Mouse (Mus musculus) kidney, embryonic 14.5 days (tissue): ENCODE results near the gene Hrh3. TPM values are rescaled to one million over a fixed set of nuclear protein-coding genes. Genes with fewer than 3 reads are reported as not detected.

Source experiments
- ATAC-seq: fragments of 200-750 bp; cut with Nextera tagmentation; 2 replicates; pipeline ENCODE4 v1.8.0; 2017; ENCODE audit warnings: moderate number of reproducible peaks, mild to moderate bottlenecking, moderate TSS enrichment, moderate library complexity; ENCODE audit not compliant: low FRiP score, low TSS enrichment
- H3K27ac ChIP-seq: fragments of 300-500 bp; sonication (generic); 2 replicates; pipeline ENCODE4 v1.5.1; 2014; ENCODE audit warnings: low read depth, mild to moderate bottlenecking, low read length, moderate library complexity, mixed read lengths
- H3K27me3 ChIP-seq: fragments of 300-500 bp; sonication (generic); 2 replicates; pipeline ENCODE4 v1.6.1; 2014; ENCODE audit warnings: mild to moderate bottlenecking, low read length; ENCODE audit not compliant: control insufficient read depth, insufficient read depth
- H3K36me3 ChIP-seq: fragments of 300-500 bp; sonication (generic); 2 replicates; pipeline ENCODE4 v1.6.1; 2014; ENCODE audit warnings: low read length, mixed read lengths; ENCODE audit not compliant: control insufficient read depth, insufficient read depth
- H3K4me1 ChIP-seq: fragments of 300-500 bp; sonication (generic); 2 replicates; pipeline ENCODE4 v1.6.1; 2014; ENCODE audit warnings: low read length, mixed read lengths; ENCODE audit not compliant: control insufficient read depth, insufficient read depth
- H3K4me2 ChIP-seq: fragments of 300-500 bp; sonication (generic); replicated peaks from 2 replicates; pipeline ENCODE4 v1.6.1; 2014; ENCODE audit warnings: low read depth, mild to moderate bottlenecking, low read length
- H3K4me3 ChIP-seq: fragments of 300-500 bp; sonication (generic); 2 replicates; pipeline ENCODE4 v1.5.1; 2014; ENCODE audit warnings: mild to moderate bottlenecking, low read length
- H3K9ac ChIP-seq: fragments of 300-500 bp; sonication (generic); 2 replicates; pipeline ENCODE4 v1.6.1; 2014; ENCODE audit warnings: low read depth, mild to moderate bottlenecking, low read length, moderate library complexity
- H3K9me3 ChIP-seq: fragments of 300-500 bp; sonication (generic); 2 replicates; pipeline ENCODE4 v1.6.1; 2016; ENCODE audit warnings: low read length; ENCODE audit not compliant: control insufficient read depth
- WGBS: fragments of 180-500 bp; shearing (Covaris S2); extraction: QIAGEN DNeasy Blood & Tissue Kit; methylation state at CpG from one replicate; pipeline ENCODE4 v1.1.7; 2014; 5-methylcytosine and 5-hydroxymethylcytosine counted together
- polyA plus RNA-seq: library from polyadenylated mRNA; unstranded; fragments of >200 nt; fragmentation: Nextera tagmentation; extraction: Ambion mirVana; gene quantifications from 2 replicates; pipeline ENCODE4 v1.2.1, GENCODE M21; 2014

Gene Hrh3
- polyA plus RNA-seq, 1 experiment from 2014 or later, result not detected

DNA sequence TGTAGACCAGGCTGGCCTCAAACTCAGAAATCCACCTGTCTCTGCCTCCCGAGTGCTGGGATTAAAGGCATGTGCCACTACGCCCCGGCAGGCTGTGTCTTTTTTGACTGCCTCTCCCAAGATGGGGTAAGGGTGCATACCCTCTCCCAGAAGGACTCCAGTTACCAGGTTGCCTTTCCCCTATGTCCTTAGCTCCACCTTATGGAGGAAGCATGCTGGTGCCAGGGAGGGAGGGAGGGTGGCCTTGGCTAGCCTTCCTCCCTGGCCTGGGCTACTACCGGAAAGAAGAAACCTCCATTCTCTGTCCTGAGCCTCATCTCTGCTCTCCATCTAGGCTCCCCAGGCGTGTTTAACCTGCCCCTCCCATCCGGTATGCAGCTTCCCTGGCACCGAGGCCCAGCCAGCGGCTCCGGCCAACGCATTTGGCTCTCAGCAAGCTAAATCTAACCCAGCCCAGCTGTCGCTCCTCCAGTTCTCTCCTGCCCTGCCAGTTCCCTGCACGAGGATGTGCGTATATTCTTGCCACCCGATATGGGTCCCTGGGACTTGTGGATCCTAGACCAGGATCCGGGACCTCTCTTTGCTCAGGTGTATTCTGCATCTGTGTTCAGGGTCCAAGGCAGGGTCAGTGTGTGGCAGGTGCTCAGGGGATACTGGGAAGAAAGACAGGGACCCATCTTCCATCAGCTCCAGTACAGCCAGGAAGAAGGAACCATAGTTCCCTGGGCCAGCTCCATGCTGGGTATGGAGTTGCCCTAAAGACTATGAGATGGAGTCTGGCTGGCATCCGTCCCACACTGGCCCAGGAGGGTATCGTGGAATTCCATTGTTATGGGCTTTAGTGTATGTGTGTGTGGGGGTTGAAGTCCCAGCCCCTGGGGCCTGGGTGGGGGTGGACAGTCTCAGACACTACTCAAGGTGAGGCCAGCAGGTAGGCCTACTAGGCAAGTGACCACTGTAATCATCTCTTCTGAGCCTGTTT, 9.9 kb upstream of the Hrh3 start:
- no peak overlapping the region for H3K4me3 ChIP-seq
- no peaks in the 10 kb centered on the region for H3K27me3 ChIP-seq
- peaks cover 11% of the 10 kb centered on the region for H3K4me1 ChIP-seq
- no peaks in the 10 kb centered on the region for H3K9me3 ChIP-seq
- no peaks in the 10 kb centered on the region for H3K36me3 ChIP-seq
- H3K4me2 ChIP-seq, result no peak overlapping the region
- H3K27ac ChIP-seq, result no peak overlapping the region
- WGBS, result 56% methylated on average over 17 of the region's 17 CpGs
- ATAC-seq, result no peak
- no peak overlapping the region for H3K9ac ChIP-seq

- peaks cover 30% of the 10 kb centered on the region for H3K27me3 ChIP-seq
- ATAC-seq, result no peak
- no peaks in the 10 kb centered on the region for H3K9me3 ChIP-seq
- peaks cover 7% of the 10 kb centered on the region; the same call in 1 of the 2 replicates for H3K4me1 ChIP-seq
- no peaks in the 10 kb centered on the region for H3K36me3 ChIP-seq
- no peak overlapping the region for H3K9ac ChIP-seq
- no peak overlapping the region for H3K27ac ChIP-seq
- H3K4me3 ChIP-seq, result no peak overlapping the region
- H3K4me2 ChIP-seq, result no peak overlapping the region
- 57% methylated on average over 6 of the region's 6 CpGs for WGBS
These were observed 4.0 kb upstream of the Hrh3 start for GRCm38 (mm10) chr2:180108285-180108684.

- H3K36me3 ChIP-seq, result no peaks in the 10 kb centered on the region
- H3K9me3 ChIP-seq, result no peaks in the 10 kb centered on the region
- H3K27me3 ChIP-seq, result peaks cover 42% of the 10 kb centered on the region
- H3K4me1 ChIP-seq, result peaks cover 7% of the 10 kb centered on the region; the same call in 1 of the 2 replicates
- H3K9ac ChIP-seq, result no peak overlapping the region
- no peak overlapping the region for H3K27ac ChIP-seq
- 70% methylated on average over 4 of the region's 4 CpGs for WGBS
- no peak overlapping the region for H3K4me2 ChIP-seq
- H3K4me3 ChIP-seq, result no peak overlapping the region
- no peak for ATAC-seq
These were observed 2.8 kb upstream of the Hrh3 start for GRCm38 (mm10) chr2:180107081-180107480.

DNA sequence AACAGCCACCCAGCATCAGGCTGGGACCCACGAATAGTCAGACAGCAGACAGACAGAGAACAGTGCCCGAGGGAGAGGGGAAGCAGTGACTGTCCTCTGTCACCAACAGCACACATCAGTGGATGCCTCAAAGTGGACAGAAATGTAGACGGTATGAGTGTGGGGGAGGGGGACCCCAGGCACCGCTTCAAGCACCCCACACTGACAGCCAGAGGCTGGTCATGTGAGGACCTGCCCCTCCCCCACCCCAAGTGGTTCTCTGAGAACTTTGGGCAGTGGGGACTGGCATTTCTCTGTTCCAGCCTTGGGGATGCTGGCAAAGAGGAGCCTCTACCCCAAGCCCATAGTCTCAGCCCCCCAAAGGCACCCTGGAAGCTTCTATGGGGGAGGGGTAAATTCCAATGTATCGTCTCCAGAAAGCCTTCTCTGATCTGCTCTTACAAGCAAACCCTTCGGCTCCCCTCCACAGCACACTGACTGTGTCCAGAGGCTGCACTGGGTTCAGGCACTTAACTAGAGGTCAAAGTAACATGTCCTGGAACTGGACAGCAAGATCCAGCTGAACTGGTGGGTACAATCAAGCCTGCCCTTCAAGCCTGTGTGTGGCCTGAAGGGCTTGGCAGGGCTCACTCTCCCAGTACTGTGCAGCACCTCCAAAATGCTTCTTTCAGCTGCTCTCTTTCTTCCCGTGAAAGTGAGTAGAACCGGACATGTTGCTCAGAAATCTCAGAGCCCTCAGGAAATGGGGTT, 1.3 kb upstream of the Hrh3 start:
- Histone ChIP-seq H3K27ac (no peak overlapping the region), H3K4me1 (peaks cover 7% of the 10 kb centered on the region; the same call in 1 of the 2 replicates), H3K9me3 (no peaks in the 10 kb centered on the region), H3K4me2 (no peak overlapping the region), H3K27me3 (peaks cover 56% of the 10 kb centered on the region), H3K4me3 (no peak overlapping the region), H3K9ac (no peak overlapping the region), H3K36me3 (no peaks in the 10 kb centered on the region)
- WGBS, result 33% methylated on average over 8 of the region's 8 CpGs
- ATAC-seq, result no peak

- Histone ChIP-seq H3K36me3 (no peaks in the 10 kb centered on the region), H3K9me3 (no peaks in the 10 kb centered on the region), H3K27ac (no peak overlapping the region), H3K4me2 (peak overlapping the region; percentile 99), H3K4me3 (peak overlapping the region; percentile 50), H3K9ac (no peak overlapping the region), H3K27me3 (peaks cover 64% of the 10 kb centered on the region), H3K4me1 (peaks cover 7% of the 10 kb centered on the region; the same call in 1 of the 2 replicates)
- ATAC-seq, result peak; percentile 3; the same call in 1 of the 2 replicates
- 9% methylated on average over 24 of the region's 24 CpGs for WGBS
These were observed 530 bp upstream of the Hrh3 start for GRCm38 (mm10) chr2:180104659-180105377.

- no peak for ATAC-seq
- H3K27me3 ChIP-seq, result peaks cover 77% of the 10 kb centered on the region
- H3K4me2 ChIP-seq, result peak overlapping the region; percentile 99
- no peaks in the 10 kb centered on the region for H3K9me3 ChIP-seq
- peak overlapping the region; percentile 50 for H3K4me3 ChIP-seq
- WGBS, result under 1% methylated on average over 52 of the region's 57 CpGs
- H3K4me1 ChIP-seq, result peaks cover 7% of the 10 kb centered on the region; the same call in 1 of the 2 replicates
- peak overlapping the region; percentile 34; the same call in 1 of the 2 replicates for H3K9ac ChIP-seq
- H3K27ac ChIP-seq, result no peak overlapping the region
- H3K36me3 ChIP-seq, result no peaks in the 10 kb centered on the region
These were observed 924 bp downstream of the Hrh3 start for GRCm38 (mm10) chr2:180103151-180103977.

DNA sequence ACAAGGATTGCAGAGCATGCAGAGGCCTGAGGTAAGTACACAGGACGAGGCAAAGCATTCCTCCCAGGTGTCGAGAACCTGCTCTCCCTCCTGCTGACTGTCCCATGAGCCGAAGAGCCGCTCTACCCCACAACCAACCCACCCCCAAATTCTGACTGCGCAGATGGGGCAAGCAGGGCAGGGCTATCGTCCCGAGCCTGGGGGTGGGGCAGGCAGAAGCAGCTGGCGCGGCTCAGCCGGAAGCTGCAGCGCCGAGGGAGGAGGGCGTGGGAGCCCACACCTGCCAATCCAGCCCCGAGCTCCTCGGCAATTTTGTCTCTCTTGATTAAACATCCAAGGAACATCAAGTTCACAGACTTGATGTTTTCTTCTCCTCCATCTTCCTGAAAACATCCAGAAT, 4.8 kb downstream of the Hrh3 start:
- no peak overlapping the region for H3K27ac ChIP-seq
- 3% methylated on average over 15 of the region's 15 CpGs for WGBS
- peaks cover 63% of the 10 kb centered on the region for H3K27me3 ChIP-seq
- no peaks in the 10 kb centered on the region for H3K36me3 ChIP-seq
- peaks cover 7% of the 10 kb centered on the region; the same call in 1 of the 2 replicates for H3K4me1 ChIP-seq
- H3K4me2 ChIP-seq, result 0 out of 2 replicates have a peak overlapping the region, but pooled peaks have one; percentile 17
- no peak overlapping the region for H3K4me3 ChIP-seq
- no peaks in the 10 kb centered on the region for H3K9me3 ChIP-seq
- no peak for ATAC-seq
- 0 out of 2 replicates have a peak overlapping the region, but pooled peaks have one; percentile 7 for H3K9ac ChIP-seq

- ATAC-seq, result no peak
- no peak overlapping the region for H3K27ac ChIP-seq
- H3K36me3 ChIP-seq, result no peaks in the 10 kb centered on the region
- H3K9me3 ChIP-seq, result no peaks in the 10 kb centered on the region
- no peak overlapping the region for H3K4me2 ChIP-seq
- no peak overlapping the region for H3K9ac ChIP-seq
- no peak overlapping the region for H3K4me3 ChIP-seq
- H3K27me3 ChIP-seq, result peaks cover 49% of the 10 kb centered on the region
- H3K4me1 ChIP-seq, result no peaks in the 10 kb centered on the region
- WGBS, result 42% methylated on average over 5 of the region's 5 CpGs
These were observed 6.1 kb downstream of the Hrh3 start for GRCm38 (mm10) chr2:180098167-180098566.
